Mouse (Mus musculus) cerebellum, adult 9-10 months (tissue): ENCODE results near the gene Nt5c2.

Experiments
- DNase-seq: peaks from one replicate; pipeline ENCODE4 v3.0.0; 2022

Gene Nt5c2

DNA sequence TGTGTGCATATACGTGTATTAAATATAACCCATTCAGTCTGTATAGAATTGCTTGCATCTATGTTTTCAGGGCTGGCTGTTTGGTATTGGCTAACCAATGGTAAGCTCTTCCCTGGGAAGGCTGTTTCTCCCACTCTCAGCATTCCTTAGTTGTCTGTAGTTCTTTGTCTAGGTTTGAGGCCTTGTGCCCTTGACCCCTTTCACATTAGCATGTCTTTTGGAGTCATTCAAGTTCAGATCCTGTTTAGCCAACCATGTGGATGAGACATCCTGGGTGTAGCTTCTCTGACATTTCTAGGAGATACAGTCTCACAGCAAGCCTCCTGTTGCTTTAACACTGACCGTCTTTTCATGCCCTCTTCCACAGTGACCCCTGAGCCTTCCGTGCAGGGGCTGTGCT lies 178.9 kb downstream of the Nt5c2 start:
- DNase-seq = no peak

GRCm38 (mm10) chr19:46835339-46835738 lies 179.6 kb downstream of the Nt5c2 start:
- no peak for DNase-seq

GRCm38 (mm10) chr19:46834301-46834700 lies 180.7 kb downstream of the Nt5c2 start:
- no peak for DNase-seq
